Mouse (Mus musculus): ENCODE measurements around the gene Rbmxl1. TPM values are rescaled to one million over a fixed set of nuclear protein-coding genes. Genes with fewer than 3 reads are reported as not detected.
"Not testable (repeated sequence)": the region's sequence is repeated elsewhere in the genome, so short reads cannot be mapped to it uniquely, and the experiment has no call there.

The Rbmxl1 gene
- 188 and 199 TPM in 2 replicates for polyA plus RNA-seq (2015; fragmentation: Nextera tagmentation; extraction: Ambion mirVana)

GRCm38 (mm10) chr8:78508719-78509272 is at the start of gene Rbmxl1:
TSS of gene Rbmxl1 (minus strand) at chr8:78508898.
- Histone ChIP-seq H3K9ac (peak within 1 kb of the TSS; percentile 92), H3K27ac (replicated peaks) (peak within 1 kb of the TSS; percentile 99), H3K4me2 (peak within 1 kb of the TSS; percentile 85), H3K9me3 (no peaks in the 10 kb centered on the region), H3K27me3 (no peaks in the 10 kb centered on the region), H3K4me3 (peak within 1 kb of the TSS; percentile 84), H3K4me1 (replicated peaks) (peaks cover 22% of the 10 kb centered on the region), H3K36me3 (peaks cover 17% of the 10 kb centered on the region)
- ATAC-seq (ENCODE audit: low FRiP score, low read depth), result peak; percentile 92
- whole genome bisulfite sequencing, result under 1% methylated on average over 61 of the region's 70 CpGs

DNA sequence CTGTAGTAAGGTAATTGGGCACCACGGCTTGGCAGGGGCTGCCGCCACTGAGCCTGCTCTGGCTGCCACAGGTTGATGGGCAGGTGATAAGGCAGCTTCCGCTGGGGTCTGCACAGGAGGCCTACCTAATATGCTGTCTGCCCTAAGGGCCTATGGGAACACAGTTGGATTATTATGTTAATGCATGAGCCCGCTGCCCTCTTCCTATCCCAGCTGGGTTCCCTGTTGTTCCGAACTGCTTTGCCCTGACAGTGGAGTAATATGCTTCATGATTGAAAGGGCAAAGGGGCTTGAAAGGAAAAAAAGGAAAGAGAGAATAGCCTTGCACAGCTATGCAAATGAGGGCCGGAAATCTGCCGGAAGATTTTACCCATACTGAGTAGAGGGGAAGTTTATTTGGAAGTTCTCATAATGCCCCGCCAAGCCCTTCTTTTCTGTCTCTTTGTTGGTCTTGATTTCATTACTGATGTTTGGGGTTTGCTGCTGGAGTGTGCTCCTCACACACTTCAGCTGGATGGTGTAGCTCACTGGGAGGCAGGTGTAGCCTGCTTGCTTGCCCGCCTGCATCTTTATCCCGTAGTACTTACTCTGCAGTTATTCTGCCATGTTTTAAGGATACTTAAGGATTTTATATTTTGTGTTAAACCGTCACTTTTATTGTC is 48.2 kb upstream of the Rbmxl1 start:
- Histone ChIP-seq H3K27ac (replicated peaks) (0 out of 2 replicates have a peak overlapping the region, but pooled peaks have one; percentile 16), H3K9ac (no peak overlapping the region), H3K4me1 (replicated peaks) (peaks cover 9% of the 10 kb centered on the region), H3K4me3 (no peak overlapping the region), H3K4me2 (no peak overlapping the region), H3K36me3 (no peaks in the 10 kb centered on the region), H3K9me3 (no peaks in the 10 kb centered on the region), H3K27me3 (no peaks in the 10 kb centered on the region)
- ATAC-seq (ENCODE audit: low FRiP score, low read depth), result peak; percentile 72
- WGBS, result 16% methylated on average over 11 of the region's 11 CpGs

- H3K4me2 ChIP-seq, result no peak overlapping the region
- H3K9ac ChIP-seq, result no peak overlapping the region
- peaks cover 10% of the 10 kb centered on the region for H3K4me1 ChIP-seq (replicated peaks)
- H3K27me3 ChIP-seq, result no peaks in the 10 kb centered on the region
- ATAC-seq (ENCODE audit: low FRiP score, low read depth), result no peak
- no peaks in the 10 kb centered on the region for H3K9me3 ChIP-seq
- no peak overlapping the region for H3K27ac ChIP-seq (replicated peaks)
- H3K36me3 ChIP-seq, result no peaks in the 10 kb centered on the region
- 89% methylated on average over 4 of the region's 4 CpGs for WGBS
- H3K4me3 ChIP-seq, result no peak overlapping the region
Measured at GRCm38 (mm10) chr8:78555817-78556216, 47.1 kb upstream of the Rbmxl1 start.

DNA sequence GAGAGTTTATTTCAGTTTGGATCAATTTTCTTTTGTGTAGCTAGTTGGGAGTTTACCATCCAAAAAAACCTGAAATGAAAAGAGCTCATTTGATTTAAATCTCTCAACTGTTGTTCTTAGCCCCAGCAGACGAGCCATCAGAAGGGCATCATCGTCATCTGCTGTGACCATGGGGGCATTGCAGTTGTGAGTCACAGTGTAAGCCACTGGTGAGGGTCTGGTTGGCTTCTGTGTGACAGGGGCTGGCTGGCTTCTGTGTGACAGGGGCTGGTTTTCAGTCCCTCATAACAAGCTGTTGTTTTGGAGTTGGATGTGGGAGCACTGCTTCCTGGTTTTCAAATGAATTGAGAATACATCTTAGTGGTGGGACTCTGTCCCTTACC is 42.0 kb upstream of the Rbmxl1 start:
- no peak overlapping the region for H3K4me3 ChIP-seq
- H3K4me2 ChIP-seq, result no peak overlapping the region
- peaks cover 2% of the 10 kb centered on the region; the same call in 1 of the 2 replicates for H3K4me1 ChIP-seq (replicated peaks)
- no peaks in the 10 kb centered on the region for H3K9me3 ChIP-seq
- H3K36me3 ChIP-seq, result no peaks in the 10 kb centered on the region
- no peaks in the 10 kb centered on the region for H3K27me3 ChIP-seq
- no peak overlapping the region for H3K27ac ChIP-seq (replicated peaks)
- WGBS, result 31% methylated on average over 2 of the region's 2 CpGs
- no peak for ATAC-seq (ENCODE audit: low FRiP score, low read depth)
- H3K9ac ChIP-seq, result no peak overlapping the region

DNA sequence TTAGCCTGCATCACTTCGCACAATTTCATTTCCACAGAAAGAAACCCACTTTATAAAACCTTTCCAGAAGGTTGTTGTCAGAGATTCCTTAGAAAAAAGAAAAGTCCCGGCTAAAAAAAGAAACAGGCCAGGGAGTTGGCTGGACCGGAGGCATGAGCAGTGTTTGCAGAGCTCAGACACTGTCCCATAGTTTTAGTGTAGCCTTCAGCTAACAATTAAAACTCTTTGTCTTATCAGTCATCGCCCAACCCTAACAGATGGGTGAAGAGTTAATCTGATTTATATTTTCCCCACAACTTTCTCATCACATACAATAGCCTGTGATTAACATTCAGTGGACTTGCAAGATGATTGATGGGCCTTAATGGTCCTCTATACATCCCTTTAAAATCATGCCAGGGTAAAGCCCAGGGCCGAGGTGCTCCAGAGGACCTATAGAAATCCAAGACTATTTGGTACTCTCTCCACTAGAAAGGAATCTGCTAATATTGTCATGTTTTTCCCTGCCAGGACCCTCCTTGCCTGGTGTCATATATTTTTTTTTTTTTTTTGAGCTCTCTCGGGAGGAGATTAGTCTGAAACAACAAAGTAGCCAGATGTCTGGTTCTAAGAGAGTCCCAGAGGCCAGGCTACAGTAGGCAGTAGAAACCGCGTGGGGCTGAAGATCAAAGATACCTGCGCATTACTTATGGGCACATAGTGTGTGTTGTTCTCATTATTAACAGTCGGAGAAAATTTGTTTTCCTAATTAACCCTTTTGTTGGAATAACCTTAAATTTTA is 41.5 kb upstream of the Rbmxl1 start:
- no peak overlapping the region for H3K27ac ChIP-seq (replicated peaks)
- H3K9ac ChIP-seq, result no peak overlapping the region
- H3K4me1 ChIP-seq (replicated peaks), result peaks cover 2% of the 10 kb centered on the region; the same call in 1 of the 2 replicates
- peak; percentile 66; the same call in 1 of the 2 replicates for ATAC-seq (ENCODE audit: low FRiP score, low read depth)
- no peaks in the 10 kb centered on the region for H3K9me3 ChIP-seq
- no peaks in the 10 kb centered on the region for H3K27me3 ChIP-seq
- H3K36me3 ChIP-seq, result no peaks in the 10 kb centered on the region
- WGBS, result 24% methylated on average over 10 of the region's 10 CpGs
- no peak overlapping the region for H3K4me3 ChIP-seq
- no peak overlapping the region for H3K4me2 ChIP-seq

GRCm38 (mm10) chr8:78545153-78545817 is 36.6 kb upstream of the Rbmxl1 start:
- H3K4me2 ChIP-seq; ATAC-seq (ENCODE audit: low FRiP score, low read depth); H3K9me3 ChIP-seq; H3K4me3 ChIP-seq; H3K9ac ChIP-seq; H3K4me1 ChIP-seq (replicated peaks); H3K36me3 ChIP-seq; H3K27ac ChIP-seq (replicated peaks); H3K27me3 ChIP-seq: not testable (repeated sequence)
- WGBS, result 50% methylated on average over 11 of the region's 14 CpGs

DNA sequence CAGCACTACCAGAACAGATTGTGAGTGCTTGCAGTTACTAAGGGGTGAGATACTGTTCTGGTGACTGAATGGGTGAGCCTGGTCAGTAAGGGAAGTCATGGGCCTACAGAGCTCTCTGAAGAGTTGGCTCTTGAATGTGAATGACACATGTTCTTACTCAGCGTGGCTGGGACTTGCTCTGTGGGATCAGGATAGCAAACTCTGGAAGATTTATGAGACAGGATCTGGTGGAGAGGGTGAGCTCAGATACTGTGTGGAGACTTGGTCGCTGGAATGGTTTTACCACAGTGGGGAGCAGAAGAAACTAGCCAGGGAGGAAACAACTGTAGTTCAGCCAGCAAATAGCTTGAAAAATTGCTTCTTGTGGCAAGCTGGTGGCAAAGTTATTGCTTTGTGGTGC is 35.8 kb upstream of the Rbmxl1 start:
- no peaks in the 10 kb centered on the region for H3K36me3 ChIP-seq

GRCm38 (mm10) chr8:78543621-78544020 is 34.9 kb upstream of the Rbmxl1 start:
- ATAC-seq (ENCODE audit: low FRiP score, low read depth), result 0 out of 2 replicates have a peak, but pooled peaks have one; percentile 15

More for the DNA sequence above, 35.8 kb upstream of the Rbmxl1 start:
- H3K9me3 ChIP-seq, result no peaks in the 10 kb centered on the region
- WGBS, result 76% methylated on average over 2 of the region's 2 CpGs
- no peak overlapping the region for H3K4me3 ChIP-seq
- ATAC-seq (ENCODE audit: low FRiP score, low read depth), result no peak
- no peak overlapping the region for H3K4me2 ChIP-seq
- H3K4me1 ChIP-seq (replicated peaks), result no peaks in the 10 kb centered on the region
- H3K27me3 ChIP-seq, result no peaks in the 10 kb centered on the region
- no peak overlapping the region for H3K27ac ChIP-seq (replicated peaks)
- H3K9ac ChIP-seq, result no peak overlapping the region

GRCm38 (mm10) chr8:78542670-78543069 is 34.0 kb upstream of the Rbmxl1 start:
- not testable (repeated sequence) for ATAC-seq (ENCODE audit: low FRiP score, low read depth); H3K9me3 ChIP-seq; H3K27ac ChIP-seq (replicated peaks); H3K9ac ChIP-seq; H3K27me3 ChIP-seq; H3K4me3 ChIP-seq; H3K4me2 ChIP-seq; H3K4me1 ChIP-seq (replicated peaks); H3K36me3 ChIP-seq
- WGBS, result 94% methylated on average over 6 of the region's 6 CpGs

More at GRCm38 (mm10) chr8:78543621-78544020, 34.9 kb upstream of the Rbmxl1 start:
- no peak overlapping the region for H3K4me2 ChIP-seq
- 29% methylated on average over 1 of the region's 1 CpGs for WGBS
- H3K9ac ChIP-seq, result no peak overlapping the region
- H3K4me3 ChIP-seq, result no peak overlapping the region
- H3K36me3 ChIP-seq, result no peaks in the 10 kb centered on the region
- H3K27ac ChIP-seq (replicated peaks), result no peak overlapping the region
- no peaks in the 10 kb centered on the region for H3K27me3 ChIP-seq
- H3K4me1 ChIP-seq (replicated peaks), result no peaks in the 10 kb centered on the region
- H3K9me3 ChIP-seq, result no peaks in the 10 kb centered on the region

- Histone ChIP-seq H3K4me3 (no peak overlapping the region), H3K9ac (no peak overlapping the region), H3K27ac (replicated peaks) (no peak overlapping the region), H3K36me3 (no peaks in the 10 kb centered on the region), H3K9me3 (no peaks in the 10 kb centered on the region), H3K4me2 (no peak overlapping the region), H3K27me3 (no peaks in the 10 kb centered on the region), H3K4me1 (replicated peaks) (no peaks in the 10 kb centered on the region)
- ATAC-seq (ENCODE audit: low FRiP score, low read depth), result no peak
- 92% methylated on average over 3 of the region's 3 CpGs for WGBS
Measured at GRCm38 (mm10) chr8:78537795-78538194, 29.1 kb upstream of the Rbmxl1 start.

DNA sequence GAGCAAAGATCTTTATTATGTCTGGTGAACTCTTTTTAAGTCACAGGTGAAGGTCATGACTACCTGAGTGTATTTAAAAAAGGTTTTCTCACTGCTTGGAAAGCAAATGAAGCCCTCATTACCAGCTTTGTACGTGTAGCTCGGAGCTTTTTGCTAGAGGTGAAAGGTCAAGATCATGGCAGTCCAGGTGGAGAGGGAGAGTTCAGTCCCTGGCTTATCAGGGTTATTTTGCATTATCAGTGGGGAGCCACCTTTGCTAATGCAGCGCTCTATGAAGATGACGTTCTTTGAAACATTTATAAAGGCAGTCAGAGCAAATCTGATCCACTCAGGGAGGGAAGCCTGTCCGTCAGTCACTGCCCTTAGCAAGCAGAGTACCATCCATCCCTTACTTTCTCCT is 28.0 kb upstream of the Rbmxl1 start:
- Histone ChIP-seq H3K27ac (replicated peaks) (no peak overlapping the region), H3K27me3 (no peaks in the 10 kb centered on the region), H3K4me3 (no peak overlapping the region), H3K4me2 (no peak overlapping the region), H3K4me1 (replicated peaks) (no peaks in the 10 kb centered on the region), H3K9me3 (no peaks in the 10 kb centered on the region), H3K9ac (no peak overlapping the region), H3K36me3 (peaks cover 4% of the 10 kb centered on the region; the same call in 1 of the 2 replicates)
- WGBS, result 85% methylated on average over 5 of the region's 5 CpGs
- no peak for ATAC-seq (ENCODE audit: low FRiP score, low read depth)

DNA sequence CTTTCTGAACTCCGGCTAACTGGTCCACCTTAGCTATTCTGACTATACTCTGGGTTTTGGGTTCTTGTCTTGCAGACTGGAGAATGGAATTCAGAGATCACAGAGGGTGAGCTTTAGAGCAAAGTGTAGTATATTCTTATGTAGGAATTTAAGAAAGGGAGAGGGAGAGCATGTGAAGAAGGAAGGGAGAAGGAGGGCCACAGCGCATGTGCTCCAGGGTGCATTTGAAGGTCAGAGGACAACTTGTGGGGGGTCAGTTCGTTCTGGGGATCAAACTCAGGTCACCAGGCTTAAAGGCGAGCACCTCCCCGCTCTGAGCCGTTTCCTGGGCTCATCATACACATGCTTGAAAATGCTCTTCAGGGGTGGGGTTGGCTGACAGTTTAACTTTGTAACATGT is 25.3 kb upstream of the Rbmxl1 start:
- Histone ChIP-seq H3K9ac (no peak overlapping the region), H3K4me3 (no peak overlapping the region), H3K4me2 (no peak overlapping the region), H3K4me1 (replicated peaks) (no peaks in the 10 kb centered on the region), H3K27ac (replicated peaks) (no peak overlapping the region), H3K9me3 (no peaks in the 10 kb centered on the region), H3K27me3 (no peaks in the 10 kb centered on the region), H3K36me3 (peaks cover 7% of the 10 kb centered on the region; the same call in 1 of the 2 replicates)
- whole genome bisulfite sequencing, result 86% methylated on average over 6 of the region's 6 CpGs
- no peak for ATAC-seq (ENCODE audit: low FRiP score, low read depth)
